Mouse (Mus musculus) kidney, embryonic 15.5 days (tissue): ENCODE measurements around the gene Ikzf1. TPM values are rescaled to one million over a fixed set of nuclear protein-coding genes. Genes with fewer than 3 reads are reported as not detected.

Experiments used
- ATAC-seq: fragments of 200-750 bp; cut with Nextera tagmentation; replicated peaks from 2 replicates; pipeline ENCODE4 v1.8.0; 2017; ENCODE audit warnings: moderate TSS enrichment; ENCODE audit not compliant: low FRiP score
- H3K27ac ChIP-seq: fragments of 300-500 bp; sonication (generic); 2 replicates; pipeline ENCODE4 v1.5.1; 2015; ENCODE audit warnings: mild to moderate bottlenecking, inconsistent platforms
- H3K27me3 ChIP-seq: fragments of 300-500 bp; sonication (generic); 2 replicates; pipeline ENCODE4 v1.6.1; 2015; ENCODE audit warnings: inconsistent platforms
- H3K36me3 ChIP-seq: fragments of 300-500 bp; sonication (generic); 2 replicates; pipeline ENCODE4 v1.6.1; 2015; ENCODE audit warnings: inconsistent platforms
- H3K4me1 ChIP-seq: fragments of 300-500 bp; sonication (generic); 2 replicates; pipeline ENCODE4 v1.6.1; 2015; ENCODE audit warnings: inconsistent platforms
- H3K4me2 ChIP-seq: fragments of 300-500 bp; sonication (generic); 2 replicates; pipeline ENCODE4 v1.6.1; 2015; ENCODE audit warnings: moderate library complexity, mild to moderate bottlenecking, inconsistent platforms
- H3K4me3 ChIP-seq: fragments of 300-500 bp; sonication (generic); replicated peaks from 2 replicates; pipeline ENCODE4 v1.5.1; 2015; ENCODE audit warnings: mild to moderate bottlenecking, inconsistent platforms
- H3K9ac ChIP-seq: fragments of 300-500 bp; sonication (generic); 2 replicates; pipeline ENCODE4 v1.6.1; 2015; ENCODE audit warnings: mild to moderate bottlenecking, inconsistent platforms
- H3K9me3 ChIP-seq: fragments of 300-500 bp; sonication (generic); replicated peaks from 2 replicates; pipeline ENCODE4 v1.6.1; 2016; ENCODE audit warnings: inconsistent platforms
- WGBS: fragments of 180-500 bp; shearing (Covaris S2); methylation state at CpG from one replicate; pipeline ENCODE4 v1.1.7; 2015; ENCODE audit warnings: mixed read lengths; 5-methylcytosine and 5-hydroxymethylcytosine counted together
- polyA plus RNA-seq: library from polyadenylated mRNA; unstranded; fragments of >200 nt; fragmentation: Nextera tagmentation; extraction: Ambion mirVana; gene quantifications from 2 replicates; pipeline ENCODE4 v1.2.1, GENCODE M21; 2015

Ikzf1 gene
- polyA plus RNA-seq, 1 experiment from 2014 or later: 1.3 TPM

- no peak overlapping the region for H3K4me3 ChIP-seq
- H3K27me3 ChIP-seq: peaks cover 24% of the 10 kb centered on the region
- 92% methylated on average over 10 of the region's 10 CpGs for WGBS
- H3K4me1 ChIP-seq: no peaks in the 10 kb centered on the region
- H3K4me2 ChIP-seq: no peak overlapping the region
- no peaks in the 10 kb centered on the region for H3K9me3 ChIP-seq
- ATAC-seq: no peak
- H3K9ac ChIP-seq: no peak overlapping the region
- H3K27ac ChIP-seq: no peak overlapping the region
- H3K36me3 ChIP-seq: no peaks in the 10 kb centered on the region
These were observed 7.9 kb downstream of the Ikzf1 start for GRCm38 (mm10) chr11:11692558-11693166.

GRCm38 (mm10) chr11:11693446-11693845 is 8.6 kb downstream of the Ikzf1 start:
- 94% methylated on average over 3 of the region's 3 CpGs for WGBS
- H3K36me3 ChIP-seq: no peaks in the 10 kb centered on the region
- peaks cover 18% of the 10 kb centered on the region; the same call in 1 of the 2 replicates for H3K27me3 ChIP-seq
- ATAC-seq: no peak
- no peak overlapping the region for H3K4me2 ChIP-seq
- no peaks in the 10 kb centered on the region for H3K9me3 ChIP-seq
- H3K27ac ChIP-seq: no peak overlapping the region
- no peaks in the 10 kb centered on the region for H3K4me1 ChIP-seq
- H3K9ac ChIP-seq: no peak overlapping the region
- no peak overlapping the region for H3K4me3 ChIP-seq

- Histone ChIP-seq H3K27ac (no peak overlapping the region), H3K9ac (no peak overlapping the region), H3K27me3 (peaks cover 12% of the 10 kb centered on the region; the same call in 1 of the 2 replicates), H3K9me3 (no peaks in the 10 kb centered on the region), H3K4me3 (no peak overlapping the region), H3K4me2 (no peak overlapping the region), H3K36me3 (no peaks in the 10 kb centered on the region), H3K4me1 (no peaks in the 10 kb centered on the region)
- no peak for ATAC-seq
- 71% methylated on average over 2 of the region's 2 CpGs for WGBS
These were observed 9.3 kb downstream of the Ikzf1 start for GRCm38 (mm10) chr11:11694072-11694471.

GRCm38 (mm10) chr11:11694472-11695177 is 9.8 kb downstream of the Ikzf1 start:
- no peaks in the 10 kb centered on the region for H3K9me3 ChIP-seq
- H3K36me3 ChIP-seq: no peaks in the 10 kb centered on the region
- ATAC-seq: no peak
- H3K4me2 ChIP-seq: no peak overlapping the region
- H3K27me3 ChIP-seq: 0 out of 2 replicates have a peak, but pooled peaks cover 10% of the 10 kb centered on the region
- H3K9ac ChIP-seq: no peak overlapping the region
- 83% methylated on average over 6 of the region's 6 CpGs for WGBS
- no peaks in the 10 kb centered on the region for H3K4me1 ChIP-seq
- no peak overlapping the region for H3K27ac ChIP-seq
- H3K4me3 ChIP-seq: no peak overlapping the region

GRCm38 (mm10) chr11:11695211-11695887 is 10.5 kb downstream of the Ikzf1 start:
- 0 out of 2 replicates have a peak, but pooled peaks cover 4% of the 10 kb centered on the region for H3K27me3 ChIP-seq
- H3K9ac ChIP-seq: no peak overlapping the region
- H3K27ac ChIP-seq: no peak overlapping the region
- no peaks in the 10 kb centered on the region for H3K36me3 ChIP-seq
- ATAC-seq: no peak
- no peaks in the 10 kb centered on the region for H3K9me3 ChIP-seq
- WGBS: 69% methylated on average over 6 of the region's 6 CpGs
- no peak overlapping the region for H3K4me2 ChIP-seq
- H3K4me3 ChIP-seq: no peak overlapping the region
- no peaks in the 10 kb centered on the region for H3K4me1 ChIP-seq

GRCm38 (mm10) chr11:11695907-11696306 is 11.1 kb downstream of the Ikzf1 start:
- H3K4me1 ChIP-seq: no peaks in the 10 kb centered on the region
- no peak overlapping the region for H3K27ac ChIP-seq
- no peak for ATAC-seq
- no peak overlapping the region for H3K4me2 ChIP-seq
- no peak overlapping the region for H3K9ac ChIP-seq
- no peaks in the 10 kb centered on the region for H3K36me3 ChIP-seq
- 85% methylated on average over 4 of the region's 4 CpGs for WGBS
- H3K27me3 ChIP-seq: no peaks in the 10 kb centered on the region
- no peak overlapping the region for H3K4me3 ChIP-seq
- no peaks in the 10 kb centered on the region for H3K9me3 ChIP-seq

GRCm38 (mm10) chr11:11696814-11697213 is 12.0 kb downstream of the Ikzf1 start:
- H3K27me3 ChIP-seq: no peaks in the 10 kb centered on the region
- H3K36me3 ChIP-seq: no peaks in the 10 kb centered on the region
- no peak overlapping the region for H3K4me2 ChIP-seq
- H3K9me3 ChIP-seq: no peaks in the 10 kb centered on the region
- 86% methylated on average over 3 of the region's 3 CpGs for WGBS
- H3K4me3 ChIP-seq: no peak overlapping the region
- no peak for ATAC-seq
- no peak overlapping the region for H3K9ac ChIP-seq
- H3K27ac ChIP-seq: no peak overlapping the region
- no peaks in the 10 kb centered on the region for H3K4me1 ChIP-seq

- Histone ChIP-seq H3K4me2 (no peak overlapping the region), H3K4me1 (no peaks in the 10 kb centered on the region), H3K4me3 (no peak overlapping the region), H3K9me3 (no peaks in the 10 kb centered on the region), H3K27ac (no peak overlapping the region), H3K9ac (no peak overlapping the region), H3K27me3 (no peaks in the 10 kb centered on the region), H3K36me3 (no peaks in the 10 kb centered on the region)
- WGBS: 73% methylated on average over 6 of the region's 6 CpGs
- ATAC-seq: no peak
These were observed 16.6 kb downstream of the Ikzf1 start for GRCm38 (mm10) chr11:11701378-11701777.

- no peak overlapping the region for H3K4me2 ChIP-seq
These were observed 19.0 kb downstream of the Ikzf1 start for GRCm38 (mm10) chr11:11703776-11704175.

GRCm38 (mm10) chr11:11708154-11708719 is 23.4 kb downstream of the Ikzf1 start:
- no peak overlapping the region for H3K4me3 ChIP-seq
- H3K9me3 ChIP-seq: no peaks in the 10 kb centered on the region
- 88% methylated on average over 9 of the region's 9 CpGs for WGBS
- H3K9ac ChIP-seq: no peak overlapping the region
- H3K27me3 ChIP-seq: no peaks in the 10 kb centered on the region
- no peak for ATAC-seq
- no peak overlapping the region for H3K27ac ChIP-seq
- no peaks in the 10 kb centered on the region for H3K4me1 ChIP-seq
- H3K36me3 ChIP-seq: no peaks in the 10 kb centered on the region
- no peak overlapping the region for H3K4me2 ChIP-seq

More at GRCm38 (mm10) chr11:11703776-11704175, 19.0 kb downstream of the Ikzf1 start:
- Histone ChIP-seq H3K4me3 (no peak overlapping the region), H3K27ac (no peak overlapping the region), H3K9ac (no peak overlapping the region), H3K36me3 (no peaks in the 10 kb centered on the region), H3K4me1 (no peaks in the 10 kb centered on the region), H3K27me3 (no peaks in the 10 kb centered on the region), H3K9me3 (no peaks in the 10 kb centered on the region)
- no peak for ATAC-seq

GRCm38 (mm10) chr11:11709311-11709710 is 24.5 kb downstream of the Ikzf1 start:
- Histone ChIP-seq H3K9ac (no peak overlapping the region), H3K9me3 (no peaks in the 10 kb centered on the region), H3K4me3 (no peak overlapping the region), H3K27me3 (no peaks in the 10 kb centered on the region), H3K27ac (no peak overlapping the region), H3K4me2 (no peak overlapping the region), H3K36me3 (no peaks in the 10 kb centered on the region), H3K4me1 (no peaks in the 10 kb centered on the region)
- 91% methylated on average over 6 of the region's 6 CpGs for WGBS
- ATAC-seq: no peak

GRCm38 (mm10) chr11:11710718-11711117 is 25.9 kb downstream of the Ikzf1 start:
- no peak overlapping the region for H3K4me2 ChIP-seq
- no peak overlapping the region for H3K27ac ChIP-seq
- no peak for ATAC-seq
- H3K4me3 ChIP-seq: no peak overlapping the region
- no peak overlapping the region for H3K9ac ChIP-seq
- no peaks in the 10 kb centered on the region for H3K36me3 ChIP-seq
- no peaks in the 10 kb centered on the region for H3K4me1 ChIP-seq
- H3K27me3 ChIP-seq: no peaks in the 10 kb centered on the region
- H3K9me3 ChIP-seq: no peaks in the 10 kb centered on the region
